Mouse (Mus musculus): ENCODE data around the gene Rufy3. TPM values are rescaled to one million over a fixed set of nuclear protein-coding genes. Genes with fewer than 3 reads are reported as not detected.

Gene Rufy3
- total RNA-seq, 1 experiment = 10.8 TPM

DNA sequence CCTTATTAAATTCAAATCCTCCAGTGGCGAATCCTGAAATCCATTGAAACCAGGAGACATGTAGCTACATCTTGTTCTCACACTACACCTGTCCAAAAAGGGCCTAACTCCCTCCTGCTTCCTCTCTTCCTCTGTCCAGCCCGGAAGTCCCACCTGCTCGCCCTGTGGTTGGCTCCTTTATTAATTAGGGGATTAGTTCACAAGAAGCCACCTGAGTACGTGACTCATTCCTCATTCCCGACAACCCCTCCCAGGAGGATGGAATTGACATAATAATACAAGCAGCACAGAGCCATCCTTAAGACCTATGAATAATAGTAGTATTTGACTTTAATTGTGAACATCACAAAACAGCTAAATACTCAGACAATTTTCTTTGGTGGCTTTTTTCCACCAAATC lies 69.2 kb downstream of the Rufy3 start:
- Histone ChIP-seq H3K9ac (ENCODE audit: insufficient read depth, low read depth, low read length, poor library complexity, severe bottlenecking) (no peak overlapping the region), H3K36me3 (ENCODE audit: control insufficient read depth, insufficient read depth, low read length, poor library complexity, severe bottlenecking) (peaks cover 7% of the 10 kb centered on the region), H3K4me1 (ENCODE audit: control insufficient read depth in 2 of 2, insufficient read depth in 2 of 2, low read length in 2 of 2, poor library complexity in 1 of 2) (peaks cover 0 to 2% of the 10 kb centered on the region in 2 experiments; a peak in 1 of 4 replicates), H3K4me3 (ENCODE audit: insufficient read depth in 1 of 2, low read depth in 1 of 2, low read length in 2 of 2, poor library complexity in 1 of 2, severe bottlenecking in 1 of 2) (no peak overlapping the region), H3K27ac (ENCODE audit: insufficient read depth, low read depth, low read length, poor library complexity, severe bottlenecking) (no peak overlapping the region), H3K9me3 (ENCODE audit: control insufficient read depth, insufficient read depth, low read depth, low read length) (no peaks in the 10 kb centered on the region)
- in situ Hi-C loops (cut with MboI; ENCODE audit: low sequenced_read_pairs in 2 of 2, unreplicated experiment in 2 of 2) = no loop called here
- no peak for DNase-seq (ENCODE audit: low read depth, low spot score)
- TF ChIP-seq ZC3H11A (IDR thresholded peaks at IDR 0.05; ENCODE audit: borderline replicate concordance, low read depth, low read length) = no peak
- no peak for TF ChIP-seq ZNF384 (IDR thresholded peaks at IDR 0.05; ENCODE audit: low read depth, low read length)
- no peak for TF ChIP-seq CHD2 (IDR thresholded peaks at IDR 0.05; ENCODE audit: low read depth, low read length)
- no peak for TF ChIP-seq HCFC1 (IDR thresholded peaks at IDR 0.05; ENCODE audit: borderline replicate concordance, insufficient read depth, low read length)
- TF ChIP-seq MAFK (IDR thresholded peaks at IDR 0.05; ENCODE audit: insufficient read depth, low read depth, low read length) = no peak

DNA sequence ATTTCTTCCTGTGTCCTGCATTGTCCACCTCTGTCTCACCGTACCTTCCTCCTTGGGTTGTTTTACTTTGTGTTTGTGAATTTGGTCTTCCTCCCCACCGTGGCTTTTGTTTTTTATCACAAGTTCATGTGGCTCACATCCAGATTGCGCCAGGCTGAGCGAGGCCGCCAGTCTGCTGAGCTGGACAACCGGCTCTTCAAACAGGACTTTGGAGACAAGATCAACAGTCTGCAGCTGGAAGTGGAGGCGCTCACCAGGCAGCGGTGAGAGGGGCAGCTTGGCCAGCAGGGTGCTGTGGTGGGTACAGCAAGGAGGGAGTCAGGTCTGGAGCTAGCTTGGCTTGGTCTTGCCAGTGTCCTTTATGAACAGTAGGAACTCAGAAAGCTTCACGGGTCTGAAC lies 77.9 kb downstream of the Rufy3 start:
- no peak overlapping the region for H3K27ac ChIP-seq (ENCODE audit: insufficient read depth, low read depth, low read length, poor library complexity, severe bottlenecking)
- no peaks in the 10 kb centered on the region for H3K4me1 ChIP-seq (ENCODE audit: control insufficient read depth in 2 of 2, insufficient read depth in 2 of 2, low read length in 2 of 2, poor library complexity in 1 of 2)
- in situ Hi-C loops (cut with MboI; ENCODE audit: low sequenced_read_pairs in 2 of 2, unreplicated experiment in 2 of 2) = no loop called here
- no peak for TF ChIP-seq ZNF384 (IDR thresholded peaks at IDR 0.05; ENCODE audit: low read depth, low read length)
- no peak for TF ChIP-seq MAFK (IDR thresholded peaks at IDR 0.05; ENCODE audit: insufficient read depth, low read depth, low read length)
- no peak for TF ChIP-seq HCFC1 (IDR thresholded peaks at IDR 0.05; ENCODE audit: borderline replicate concordance, insufficient read depth, low read length)
- TF ChIP-seq ZC3H11A (IDR thresholded peaks at IDR 0.05; ENCODE audit: borderline replicate concordance, low read depth, low read length) = no peak
- no peak for TF ChIP-seq CHD2 (IDR thresholded peaks at IDR 0.05; ENCODE audit: low read depth, low read length)
- no peak overlapping the region for H3K4me3 ChIP-seq (ENCODE audit: insufficient read depth in 1 of 2, low read depth in 1 of 2, low read length in 2 of 2, poor library complexity in 1 of 2, severe bottlenecking in 1 of 2)
- no peak overlapping the region for H3K9ac ChIP-seq (ENCODE audit: insufficient read depth, low read depth, low read length, poor library complexity, severe bottlenecking)
- no peaks in the 10 kb centered on the region for H3K9me3 ChIP-seq (ENCODE audit: control insufficient read depth, insufficient read depth, low read depth, low read length)
- no peak for DNase-seq (ENCODE audit: low read depth, low spot score)
- H3K36me3 ChIP-seq (ENCODE audit: control insufficient read depth, insufficient read depth, low read length, poor library complexity, severe bottlenecking) = peaks cover 4% of the 10 kb centered on the region; the same call in 1 of the 2 replicates

DNA sequence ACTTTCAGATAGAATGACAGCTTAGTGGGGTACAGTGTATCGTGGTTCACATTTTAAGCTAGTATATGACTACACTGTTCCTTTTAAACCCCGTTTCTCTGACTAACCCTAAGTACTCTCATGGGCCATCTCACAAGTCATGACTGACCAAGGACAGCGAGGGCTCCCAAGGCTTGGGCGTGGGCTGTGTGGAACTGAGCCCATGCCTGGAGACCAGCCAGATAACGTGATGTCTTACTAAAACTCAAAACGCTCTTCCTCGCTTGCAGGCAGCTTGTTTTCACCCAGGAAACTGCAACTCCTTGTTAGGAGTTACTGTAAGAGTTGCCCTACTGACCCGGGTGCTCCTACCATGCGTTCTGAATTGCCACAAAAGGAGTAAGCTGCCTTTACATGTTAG lies 78.7 kb downstream of the Rufy3 start:
- TF ChIP-seq MAFK (IDR thresholded peaks at IDR 0.05; ENCODE audit: insufficient read depth, low read depth, low read length) (no peak), ZNF384 (IDR thresholded peaks at IDR 0.05; ENCODE audit: low read depth, low read length) (no peak), HCFC1 (IDR thresholded peaks at IDR 0.05; ENCODE audit: borderline replicate concordance, insufficient read depth, low read length) (no peak), CHD2 (IDR thresholded peaks at IDR 0.05; ENCODE audit: low read depth, low read length) (no peak), ZC3H11A (IDR thresholded peaks at IDR 0.05; ENCODE audit: borderline replicate concordance, low read depth, low read length) (no peak)
- in situ Hi-C loops (cut with MboI; ENCODE audit: low sequenced_read_pairs in 2 of 2, unreplicated experiment in 2 of 2) = no loop called here
- DNase-seq (ENCODE audit: low read depth, low spot score) = no peak

DNA sequence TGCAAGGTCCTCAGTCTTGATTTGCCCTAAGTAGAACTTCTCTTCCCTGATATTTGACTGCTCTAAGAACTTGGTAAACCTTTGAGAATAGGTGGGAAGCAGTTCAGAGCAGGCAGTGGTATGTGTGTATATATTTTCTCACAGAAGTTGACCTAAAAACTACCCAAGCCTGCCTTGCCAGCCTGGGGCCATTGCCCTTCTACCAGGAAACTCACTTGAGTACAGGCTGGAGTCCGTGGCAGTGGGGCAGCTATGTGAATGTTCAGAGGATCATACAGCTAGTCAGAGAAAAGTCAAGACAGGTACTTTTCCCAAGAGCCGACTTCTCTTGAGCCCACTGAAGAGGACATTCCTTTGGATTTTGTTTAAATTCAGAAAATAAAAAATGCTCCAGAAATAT lies 80.1 kb downstream of the Rufy3 start:
- no peak overlapping the region for H3K27ac ChIP-seq (ENCODE audit: insufficient read depth, low read depth, low read length, poor library complexity, severe bottlenecking)
- TF ChIP-seq ZC3H11A (IDR thresholded peaks at IDR 0.05; ENCODE audit: borderline replicate concordance, low read depth, low read length) = no peak
- no peak for TF ChIP-seq ZNF384 (IDR thresholded peaks at IDR 0.05; ENCODE audit: low read depth, low read length)
- TF ChIP-seq CHD2 (IDR thresholded peaks at IDR 0.05; ENCODE audit: low read depth, low read length) = no peak
- no peak for TF ChIP-seq HCFC1 (IDR thresholded peaks at IDR 0.05; ENCODE audit: borderline replicate concordance, insufficient read depth, low read length)
- no peak for TF ChIP-seq MAFK (IDR thresholded peaks at IDR 0.05; ENCODE audit: insufficient read depth, low read depth, low read length)
- peaks cover 13% of the 10 kb centered on the region; the same call in 1 of the 2 replicates for H3K36me3 ChIP-seq (ENCODE audit: control insufficient read depth, insufficient read depth, low read length, poor library complexity, severe bottlenecking)
- H3K9me3 ChIP-seq (ENCODE audit: control insufficient read depth, insufficient read depth, low read depth, low read length) = no peaks in the 10 kb centered on the region
- no peaks in the 10 kb centered on the region for H3K4me1 ChIP-seq (ENCODE audit: control insufficient read depth in 2 of 2, insufficient read depth in 2 of 2, low read length in 2 of 2, poor library complexity in 1 of 2)
- H3K4me3 ChIP-seq (ENCODE audit: insufficient read depth in 1 of 2, low read depth in 1 of 2, low read length in 2 of 2, poor library complexity in 1 of 2, severe bottlenecking in 1 of 2) = no peak overlapping the region
- H3K9ac ChIP-seq (ENCODE audit: insufficient read depth, low read depth, low read length, poor library complexity, severe bottlenecking) = no peak overlapping the region
- in situ Hi-C loops (cut with MboI; ENCODE audit: low sequenced_read_pairs in 2 of 2, unreplicated experiment in 2 of 2) = no loop called here
- no peak for DNase-seq (ENCODE audit: low read depth, low spot score)

More for the DNA sequence above, 78.7 kb downstream of the Rufy3 start:
- Histone ChIP-seq H3K27ac (ENCODE audit: insufficient read depth, low read depth, low read length, poor library complexity, severe bottlenecking) (no peak overlapping the region), H3K4me3 (ENCODE audit: insufficient read depth in 1 of 2, low read depth in 1 of 2, low read length in 2 of 2, poor library complexity in 1 of 2, severe bottlenecking in 1 of 2) (no peak overlapping the region), H3K9me3 (ENCODE audit: control insufficient read depth, insufficient read depth, low read depth, low read length) (no peaks in the 10 kb centered on the region), H3K9ac (ENCODE audit: insufficient read depth, low read depth, low read length, poor library complexity, severe bottlenecking) (no peak overlapping the region), H3K4me1 (ENCODE audit: control insufficient read depth in 2 of 2, insufficient read depth in 2 of 2, low read length in 2 of 2, poor library complexity in 1 of 2) (no peaks in the 10 kb centered on the region), H3K36me3 (ENCODE audit: control insufficient read depth, insufficient read depth, low read length, poor library complexity, severe bottlenecking) (peaks cover 6% of the 10 kb centered on the region; the same call in 1 of the 2 replicates)

DNA sequence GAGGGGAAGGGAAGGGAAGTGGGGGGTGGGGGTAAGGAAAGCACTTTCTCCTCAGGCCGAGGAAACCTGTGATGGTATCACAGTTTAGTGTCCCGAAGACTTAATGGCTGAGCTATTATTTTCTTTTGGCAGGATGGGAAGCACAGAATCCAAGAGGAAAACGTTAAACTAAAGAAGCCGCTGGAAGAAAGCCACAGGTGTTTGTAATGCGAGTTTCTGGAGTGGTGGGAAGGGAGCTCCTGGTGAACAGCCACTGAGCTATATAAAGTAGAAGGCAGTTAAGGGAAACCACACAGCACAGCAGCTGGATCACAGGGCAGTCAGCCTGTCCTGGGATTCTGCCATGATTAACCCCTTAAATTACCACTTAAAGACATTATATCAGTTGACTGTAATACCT lies 80.6 kb downstream of the Rufy3 start:
- Histone ChIP-seq H3K9ac (ENCODE audit: insufficient read depth, low read depth, low read length, poor library complexity, severe bottlenecking) (no peak overlapping the region), H3K27ac (ENCODE audit: insufficient read depth, low read depth, low read length, poor library complexity, severe bottlenecking) (no peak overlapping the region), H3K9me3 (ENCODE audit: control insufficient read depth, insufficient read depth, low read depth, low read length) (no peaks in the 10 kb centered on the region), H3K36me3 (ENCODE audit: control insufficient read depth, insufficient read depth, low read length, poor library complexity, severe bottlenecking) (peaks cover 13% of the 10 kb centered on the region; the same call in 1 of the 2 replicates), H3K4me3 (ENCODE audit: insufficient read depth in 1 of 2, low read depth in 1 of 2, low read length in 2 of 2, poor library complexity in 1 of 2, severe bottlenecking in 1 of 2) (no peak overlapping the region), H3K4me1 (ENCODE audit: control insufficient read depth in 2 of 2, insufficient read depth in 2 of 2, low read length in 2 of 2, poor library complexity in 1 of 2) (no peaks in the 10 kb centered on the region)
- DNase-seq (ENCODE audit: low read depth, low spot score) = no peak
- TF ChIP-seq ZC3H11A (IDR thresholded peaks at IDR 0.05; ENCODE audit: borderline replicate concordance, low read depth, low read length) (no peak), MAFK (IDR thresholded peaks at IDR 0.05; ENCODE audit: insufficient read depth, low read depth, low read length) (no peak), HCFC1 (IDR thresholded peaks at IDR 0.05; ENCODE audit: borderline replicate concordance, insufficient read depth, low read length) (no peak), ZNF384 (IDR thresholded peaks at IDR 0.05; ENCODE audit: low read depth, low read length) (no peak), CHD2 (IDR thresholded peaks at IDR 0.05; ENCODE audit: low read depth, low read length) (no peak)
- in situ Hi-C loops (cut with MboI; ENCODE audit: low sequenced_read_pairs in 2 of 2, unreplicated experiment in 2 of 2) = no loop called here

Measured in ES-E14 (cell line).